Mouse (Mus musculus): ENCODE results near the gene Fez1. TPM values are rescaled to one million over a fixed set of nuclear protein-coding genes. Genes with fewer than 3 reads are reported as not detected.

The Fez1 gene
- polyA plus RNA-seq, 1 experiment = not detected

DNA sequence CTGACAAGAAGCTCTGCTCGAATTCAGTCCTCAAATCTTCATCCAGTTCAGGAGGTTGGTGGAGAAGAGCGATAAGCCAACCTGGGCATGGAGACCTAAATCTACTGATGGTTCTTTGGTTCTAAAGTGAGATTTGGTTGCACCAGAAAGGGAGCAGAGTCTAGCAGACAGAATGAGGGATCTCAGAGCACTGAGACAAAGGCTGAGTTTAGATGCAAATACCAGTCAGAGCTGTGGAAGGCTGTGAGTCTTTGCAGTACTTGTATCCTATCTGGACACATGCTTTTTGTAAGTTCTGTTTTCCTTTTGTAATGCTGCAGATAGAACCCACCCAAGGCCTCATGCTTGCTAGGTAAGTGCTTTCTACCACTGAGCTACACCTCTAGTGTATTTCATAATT, 360 bp downstream of the Fez1 start:
- no peak for TF ChIP-seq GATA1 (IDR thresholded peaks at IDR 0.05; ENCODE audit: low read length)

DNA sequence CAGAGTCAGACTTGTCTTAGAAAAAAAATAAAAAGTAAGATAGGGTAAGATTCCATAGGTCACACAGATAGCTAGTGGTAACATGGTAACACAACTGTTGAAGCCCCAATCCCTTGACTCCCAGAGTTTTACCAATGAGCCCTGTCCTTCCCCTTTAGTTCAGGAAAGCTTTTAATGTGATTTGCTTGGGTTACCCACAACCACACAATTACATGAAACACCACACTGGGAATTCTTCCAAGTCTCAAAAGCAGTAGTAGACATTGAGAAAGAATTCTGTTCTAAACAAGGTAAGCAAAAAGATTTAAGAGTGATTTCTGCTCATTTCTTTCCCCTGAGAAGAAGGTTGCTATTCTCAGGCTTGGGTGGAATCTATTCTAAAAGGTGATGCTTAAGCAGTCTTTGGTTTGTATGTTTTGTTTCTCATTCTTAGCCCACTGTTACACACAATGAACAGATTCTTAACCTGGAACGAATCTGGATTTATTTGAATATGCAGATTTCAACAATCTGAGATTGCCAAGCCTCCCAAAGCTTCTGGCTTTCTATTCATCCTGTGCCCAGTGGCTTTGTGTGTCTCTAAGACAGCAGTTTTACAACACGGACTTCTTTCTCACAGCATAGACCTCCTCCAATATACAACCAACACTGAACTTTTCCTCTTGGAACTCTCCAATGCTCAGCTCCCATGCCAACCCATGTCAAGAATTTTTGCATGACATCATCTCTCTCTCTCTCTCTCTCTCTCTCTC, 5.1 kb downstream of the Fez1 start:
- TF ChIP-seq GATA1 (IDR thresholded peaks at IDR 0.05; ENCODE audit: low read length) = no peak

DNA sequence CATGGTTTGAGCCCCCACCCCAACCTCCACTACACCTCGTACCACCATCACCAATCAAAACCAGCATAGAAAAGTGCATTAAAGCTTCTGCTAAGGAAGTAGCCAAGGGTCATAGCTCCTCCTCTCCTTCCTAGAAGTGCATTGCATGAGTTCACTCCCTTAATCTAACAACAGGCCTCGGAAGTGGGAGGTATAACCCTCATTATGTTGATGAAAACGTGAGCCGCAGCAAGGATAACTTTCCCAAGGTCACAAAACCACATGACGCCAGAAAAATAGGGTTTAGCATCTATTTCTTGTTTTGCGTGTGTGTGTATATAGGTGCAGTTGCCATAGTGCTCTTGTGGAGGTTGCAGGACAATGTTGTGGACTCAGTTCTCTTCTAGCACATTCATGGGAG, 9.7 kb downstream of the Fez1 start:
- TF ChIP-seq GATA1 (IDR thresholded peaks at IDR 0.05; ENCODE audit: low read length) = no peak

GRCm38 (mm10) chr9:36832529-36832928, 10.9 kb downstream of the Fez1 start:
- no peak for TF ChIP-seq GATA1 (IDR thresholded peaks at IDR 0.05; ENCODE audit: low read length)

- TF ChIP-seq GATA1 (IDR thresholded peaks at IDR 0.05; ENCODE audit: low read length) = no peak
Measured at GRCm38 (mm10) chr9:36833043-36833881, 11.6 kb downstream of the Fez1 start.

DNA sequence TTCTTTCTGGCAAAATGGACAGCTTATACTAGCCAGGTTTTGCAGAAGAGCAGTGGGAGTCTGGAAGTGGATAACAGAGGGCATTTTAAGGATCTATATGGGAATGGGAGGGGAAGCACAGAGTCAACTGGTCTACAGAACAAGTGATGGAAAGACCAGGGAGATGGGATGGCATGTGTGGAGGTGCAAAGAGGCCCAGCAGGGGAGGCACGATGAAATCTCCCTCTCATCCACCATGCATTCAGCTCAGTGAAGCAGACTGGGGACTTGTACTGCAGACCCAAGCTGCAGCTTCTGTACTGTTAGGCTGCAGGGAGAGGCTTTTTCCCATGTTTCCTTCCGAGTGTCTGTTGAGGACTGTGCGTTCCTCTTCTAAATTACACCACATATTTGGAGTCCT, 12.2 kb downstream of the Fez1 start:
- TF ChIP-seq GATA1 (IDR thresholded peaks at IDR 0.05; ENCODE audit: low read length) = no peak

- TF ChIP-seq GATA1 (IDR thresholded peaks at IDR 0.05; ENCODE audit: low read length) = no peak
Measured at GRCm38 (mm10) chr9:36846346-36846745, 24.7 kb downstream of the Fez1 start.

DNA sequence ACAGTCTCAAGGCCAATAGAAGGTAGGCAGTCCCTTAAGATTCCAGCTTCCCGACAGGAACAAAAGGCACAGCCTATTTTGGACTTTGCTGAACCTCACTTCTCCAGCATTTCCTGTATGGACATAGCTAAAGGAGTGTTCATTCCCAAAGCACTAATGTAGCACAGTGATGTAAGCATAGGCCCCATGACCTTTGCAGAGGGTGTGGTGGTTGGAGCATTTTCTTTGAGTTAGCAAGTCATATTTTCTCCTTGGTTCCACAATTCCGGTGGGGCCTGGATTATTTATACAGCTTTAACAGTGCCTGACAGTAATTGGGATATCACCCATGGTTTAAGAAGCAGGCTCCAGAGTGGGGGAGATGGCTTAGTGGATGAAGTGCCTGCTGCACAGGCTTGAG, 27.0 kb downstream of the Fez1 start:
- no peak for TF ChIP-seq GATA1 (IDR thresholded peaks at IDR 0.05; ENCODE audit: low read length)

- TF ChIP-seq GATA1 (IDR thresholded peaks at IDR 0.05; ENCODE audit: low read length) = no peak
Measured at GRCm38 (mm10) chr9:36850091-36850490, 28.4 kb downstream of the Fez1 start.

- no peak for TF ChIP-seq GATA1 (IDR thresholded peaks at IDR 0.05; ENCODE audit: low read length)
Measured at GRCm38 (mm10) chr9:36852175-36852574, 30.5 kb downstream of the Fez1 start.

DNA sequence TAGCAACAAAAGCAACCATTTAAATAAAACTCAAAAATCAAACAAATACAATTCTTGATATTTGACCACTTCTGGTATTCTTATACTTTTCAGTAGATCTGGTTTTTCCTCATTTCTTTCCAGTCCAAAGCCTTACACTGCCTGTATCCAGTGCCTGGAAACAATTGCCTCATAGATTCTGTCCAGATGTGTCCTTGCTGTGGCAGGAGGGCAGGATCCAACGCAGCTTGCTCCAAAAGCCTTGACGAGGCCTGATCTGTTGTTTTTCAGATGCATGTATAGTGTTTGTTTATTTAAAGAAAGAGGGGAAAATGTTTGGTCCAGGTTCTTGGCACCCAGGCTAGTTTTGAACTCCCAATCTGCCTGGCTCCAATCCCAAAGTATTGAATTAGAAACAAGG, 34.7 kb downstream of the Fez1 start:
- no peak for TF ChIP-seq GATA1 (IDR thresholded peaks at IDR 0.05; ENCODE audit: low read length)

- no peak for TF ChIP-seq GATA1 (IDR thresholded peaks at IDR 0.05; ENCODE audit: low read length)
Measured at GRCm38 (mm10) chr9:36857476-36858117, 35.9 kb downstream of the Fez1 start.

DNA sequence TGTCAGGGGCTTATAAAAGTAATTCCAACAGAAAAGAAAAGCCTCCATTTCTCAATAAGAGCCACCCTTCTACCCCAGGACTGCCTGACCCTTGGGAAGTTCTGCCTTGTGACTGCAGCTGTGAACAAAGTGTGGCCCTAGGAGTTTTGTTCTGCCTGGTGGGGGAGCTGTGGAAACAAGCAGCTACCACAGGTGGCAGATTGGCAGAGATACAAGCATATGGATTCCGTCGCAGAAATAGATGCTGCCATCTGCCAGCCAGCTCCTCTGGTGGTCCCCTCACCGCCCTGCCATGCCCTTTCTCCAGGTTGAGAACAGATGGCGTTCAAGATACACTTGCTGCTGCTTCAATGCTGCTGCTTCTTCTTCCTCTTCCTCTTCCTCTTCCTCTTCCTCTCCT, 37.0 kb downstream of the Fez1 start:
- TF ChIP-seq GATA1 (IDR thresholded peaks at IDR 0.05; ENCODE audit: low read length) = no peak

- TF ChIP-seq GATA1 (IDR thresholded peaks at IDR 0.05; ENCODE audit: low read length) = no peak
Measured at GRCm38 (mm10) chr9:36862576-36862975, 40.9 kb downstream of the Fez1 start.

- no peak for TF ChIP-seq GATA1 (IDR thresholded peaks at IDR 0.05; ENCODE audit: low read length)
Measured at GRCm38 (mm10) chr9:36863694-36864093, 42.0 kb downstream of the Fez1 start.
